In the genomic region with DNA sequence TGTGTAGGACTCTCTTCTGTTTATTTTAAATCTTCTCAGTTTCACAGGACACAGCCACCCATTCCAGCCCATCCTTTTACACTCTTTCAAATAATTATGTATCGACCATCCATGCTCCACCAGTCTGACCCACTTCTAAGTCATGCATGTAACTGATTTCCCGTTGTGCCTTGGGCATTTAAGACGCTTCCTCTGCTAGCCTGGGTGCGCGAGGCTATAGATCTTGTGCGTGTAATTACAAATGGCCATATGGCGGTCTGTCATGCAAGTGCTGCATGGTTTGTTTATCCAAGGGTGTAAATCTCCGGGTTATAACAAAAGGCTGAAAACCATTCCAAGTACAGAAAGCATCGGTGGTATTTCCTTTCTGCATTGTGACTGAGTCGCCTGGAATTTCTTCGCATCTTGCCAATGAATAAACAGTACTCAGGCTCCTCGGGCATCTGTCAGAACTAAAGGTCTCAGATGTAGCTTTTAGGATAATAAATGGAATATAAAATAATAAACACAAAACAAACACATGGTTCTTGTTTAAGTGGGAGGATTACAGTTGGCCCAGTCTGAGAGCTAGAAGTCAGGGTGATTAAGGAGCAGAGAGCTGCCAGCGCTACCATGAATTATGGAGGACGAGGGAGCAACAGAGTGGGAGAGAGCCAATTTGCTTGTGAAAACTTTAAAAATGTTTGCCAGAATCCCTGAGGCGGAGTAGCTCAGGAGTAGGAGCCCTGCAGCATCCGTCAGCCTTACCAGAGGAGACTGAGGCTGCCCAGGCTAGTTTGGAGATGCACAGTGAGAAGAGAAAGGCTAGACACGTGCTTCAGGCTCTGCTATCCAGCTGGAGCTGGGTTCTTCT, we compare ENCODE assay signal across 8 mouse cellular contexts. TPM values are rescaled to one million over a fixed set of nuclear protein-coding genes. Genes with fewer than 3 reads are reported as not detected.
DNase-seq lines count a peak whose midpoint lies in the region; ATAC-seq lines count a peak whose summit lies in the region.

No protein-coding gene starts in this region.

- peak overlapping the region; percentile 32; the same call in 1 of the 2 replicates for H3K4me2 ChIP-seq in limb, embryonic 11.5 days (ENCODE audit: low read depth, severe bottlenecking)
- H3K4me2 ChIP-seq in neural tube, embryonic 15.5 days, result peak overlapping the region; percentile 42

- no peaks in the 10 kb centered on the region for H3K27me3 ChIP-seq in hindbrain, embryonic 10.5 days (ENCODE audit: insufficient read depth, poor library complexity, severe bottlenecking)
- H3K27me3 ChIP-seq in limb, embryonic 11.5 days (ENCODE audit: control insufficient read depth, insufficient read depth, low read length), result no peaks in the 10 kb centered on the region
- H3K27me3 ChIP-seq in neural tube, embryonic 15.5 days (replicated peaks), result no peaks in the 10 kb centered on the region

- no peaks in the 10 kb centered on the region for H3K9me3 ChIP-seq in hindbrain, embryonic 10.5 days
- H3K9me3 ChIP-seq in limb, embryonic 11.5 days (ENCODE audit: control insufficient read depth, low read length), result no peaks in the 10 kb centered on the region
- H3K9me3 ChIP-seq in neural tube, embryonic 15.5 days (replicated peaks), result no peaks in the 10 kb centered on the region

- 0 out of 2 replicates have a peak overlapping the region, but pooled peaks have one; percentile 50 for H3K27ac ChIP-seq in hindbrain, embryonic 10.5 days
- peak overlapping the region; percentile 73; the same call in 1 of the 2 replicates for H3K27ac ChIP-seq in limb, embryonic 11.5 days (replicated peaks; ENCODE audit: low read depth, low read length)
- peak overlapping the region; percentile 67 for H3K27ac ChIP-seq in neural tube, embryonic 15.5 days (replicated peaks)

- H3K4me3 ChIP-seq in hindbrain, embryonic 10.5 days, result no peak overlapping the region
- no peak overlapping the region for H3K4me3 ChIP-seq in limb, embryonic 11.5 days (ENCODE audit: low read depth, low read length)
- H3K4me3 ChIP-seq in neural tube, embryonic 15.5 days (replicated peaks), result no peak overlapping the region

- peak; percentile 78 for ATAC-seq in limb, embryonic 11.5 days (ENCODE audit: insufficient number of reproducible peaks, low FRiP score, low TSS enrichment, low read depth)
- ATAC-seq in neural tube, embryonic 15.5 days (ENCODE audit: low FRiP score), result peak; percentile 78

- H3K9ac ChIP-seq in limb, embryonic 11.5 days (ENCODE audit: low read length), result peak overlapping the region; percentile 18; the same call in 1 of the 2 replicates
- H3K9ac ChIP-seq in neural tube, embryonic 15.5 days (replicated peaks), result no peak overlapping the region

- no peaks in the 10 kb centered on the region for H3K36me3 ChIP-seq in hindbrain, embryonic 10.5 days
- no peaks in the 10 kb centered on the region for H3K36me3 ChIP-seq in limb, embryonic 11.5 days (ENCODE audit: control insufficient read depth, insufficient read depth, low read length)
- no peaks in the 10 kb centered on the region for H3K36me3 ChIP-seq in neural tube, embryonic 15.5 days

- WGBS in hindbrain, embryonic 10.5 days, result 66% methylated on average over 17 of the region's 17 CpGs
- WGBS in limb, embryonic 11.5 days, result 17% methylated on average over 17 of the region's 17 CpGs
- 8% methylated on average over 17 of the region's 17 CpGs for WGBS in neural tube, embryonic 15.5 days

- peaks cover 12% of the 10 kb centered on the region for H3K4me1 ChIP-seq in hindbrain, embryonic 10.5 days (replicated peaks)
- peaks cover 8% of the 10 kb centered on the region for H3K4me1 ChIP-seq in limb, embryonic 11.5 days (ENCODE audit: control insufficient read depth, insufficient read depth, low read length)
- H3K4me1 ChIP-seq in neural tube, embryonic 15.5 days, result peaks cover 12% of the 10 kb centered on the region

- peak; percentile 8 to 9 for DNase-seq in cerebellum, postnatal 25 days
- no peak for DNase-seq in cerebellum, adult 11 months
- peak; percentile 90 for DNase-seq in adipocyte (ENCODE audit: low spot score)
- no peak for DNase-seq in hindbrain, embryonic 10.5 days (ENCODE audit: low spot score)
- peak; percentile 61 for DNase-seq in limb, embryonic 11.5 days (ENCODE audit: low spot score)
- no peak for DNase-seq in right cerebral cortex, postnatal 14 days
- no peak for DNase-seq in frontal cortex, postnatal 36 days (ENCODE audit: low spot score in 2 of 2)

RNA-seq across cellular contexts. Expression of a gene that starts 24.6 kb away (rescaled TPM):
- 0.10 and 0.63 TPM in 2 replicates for polyA plus RNA-seq in hindbrain, embryonic 10.5 days (2016; fragmentation: Nextera tagmentation; extraction: Ambion mirVana)
- 0.40 and 0.55 TPM in 2 replicates for polyA plus RNA-seq in limb, embryonic 11.5 days (2014; fragmentation: Nextera tagmentation; extraction: Ambion mirVana)
- 0.08 and 0.15 TPM in 2 replicates for polyA plus RNA-seq in neural tube, embryonic 15.5 days (2015; fragmentation: Nextera tagmentation; extraction: Ambion mirVana)

RNA-seq across cellular contexts. Expression of a gene that starts 40.6 kb away (rescaled TPM):
- 2.0 and 2.3 TPM in 2 replicates for polyA plus RNA-seq in hindbrain, embryonic 10.5 days (2016; fragmentation: Nextera tagmentation; extraction: Ambion mirVana)
- polyA plus RNA-seq in limb, embryonic 11.5 days (2014; fragmentation: Nextera tagmentation; extraction: Ambion mirVana), result 5.3 and 8.6 TPM in 2 replicates
- polyA plus RNA-seq in neural tube, embryonic 15.5 days (2015; fragmentation: Nextera tagmentation; extraction: Ambion mirVana), result 15.7 and 19.9 TPM in 2 replicates

RNA-seq across cellular contexts. Expression of a gene that starts 40.6 kb away (rescaled TPM):
- 0.92 and 1.3 TPM in 2 replicates for polyA plus RNA-seq in hindbrain, embryonic 10.5 days (2016; fragmentation: Nextera tagmentation; extraction: Ambion mirVana)
- 3.0 and 3.1 TPM in 2 replicates for polyA plus RNA-seq in limb, embryonic 11.5 days (2014; fragmentation: Nextera tagmentation; extraction: Ambion mirVana)
- 6.7 and 8.3 TPM in 2 replicates for polyA plus RNA-seq in neural tube, embryonic 15.5 days (2015; fragmentation: Nextera tagmentation; extraction: Ambion mirVana)

RNA-seq across cellular contexts. Expression of a gene that starts 47.4 kb away (rescaled TPM):
- 0.10 and 0.12 TPM in 2 replicates for polyA plus RNA-seq in hindbrain, embryonic 10.5 days (2016; fragmentation: Nextera tagmentation; extraction: Ambion mirVana)
- 0.09 and 0.20 TPM in 2 replicates for polyA plus RNA-seq in limb, embryonic 11.5 days (2014; fragmentation: Nextera tagmentation; extraction: Ambion mirVana)
- polyA plus RNA-seq in neural tube, embryonic 15.5 days (2015; fragmentation: Nextera tagmentation; extraction: Ambion mirVana), result 0.32 TPM in 2 replicates

Comparison
In these comparisons a context has a peak if more than half of its experiments do, and no peak if none do; other contexts are left out.
1. DNase-seq: peak in cerebellum, postnatal 25 days (2 of 2), adipocyte (single experiment) and limb, embryonic 11.5 days (single experiment); none in cerebellum, adult 11 months (single experiment), hindbrain, embryonic 10.5 days (single experiment), right cerebral cortex, postnatal 14 days (single experiment) and frontal cortex, postnatal 36 days (0 of 2).
2. Peak in every context shown above with its lines, with median percentiles within 50 percentile points of each other: H3K27ac ChIP-seq.